Mouse (Mus musculus) fibroblast of lung, adult 2 months (primary cell): Measurements from ENCODE around the gene Map7d3.

Experiments
- DNase-seq: peaks from one replicate; pipeline ENCODE4 v3.0.0-alpha.2; 2011; ENCODE audit warnings: low read depth

The Map7d3 gene

GRCm38 (mm10) chrX:56821765-56822603 lies at the start of gene Map7d3:
TSS of gene Map7d3 (minus strand) at chrX:56822326.
- no peak for DNase-seq

GRCm38 (mm10) chrX:56869863-56870262 lies 47.7 kb upstream of the Map7d3 start, which contains the start of gene Adgrg4:
TSS of gene Adgrg4 (plus strand) at chrX:56870163.
- DNase-seq, result no peak

DNA sequence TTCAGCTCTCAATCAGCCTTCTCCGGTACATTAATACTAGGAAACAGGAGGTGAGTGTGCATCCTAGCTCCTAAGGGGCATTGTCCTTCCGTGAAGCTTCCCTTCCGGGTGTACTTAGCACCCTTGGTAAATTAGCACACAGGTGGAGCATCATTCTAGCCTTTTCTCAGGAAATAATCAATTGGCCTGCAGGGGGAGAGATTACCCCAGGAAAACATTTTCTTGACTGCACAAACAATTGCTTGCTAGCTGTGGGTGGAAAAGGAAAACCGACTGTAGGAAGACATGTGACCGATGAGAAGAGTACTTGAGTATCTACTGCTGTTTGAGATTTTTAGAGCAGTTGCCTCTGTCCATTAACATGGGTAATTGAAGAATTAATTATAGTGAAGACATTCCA lies 19.1 kb upstream of the Map7d3 start:
- DNase-seq, result no peak

DNA sequence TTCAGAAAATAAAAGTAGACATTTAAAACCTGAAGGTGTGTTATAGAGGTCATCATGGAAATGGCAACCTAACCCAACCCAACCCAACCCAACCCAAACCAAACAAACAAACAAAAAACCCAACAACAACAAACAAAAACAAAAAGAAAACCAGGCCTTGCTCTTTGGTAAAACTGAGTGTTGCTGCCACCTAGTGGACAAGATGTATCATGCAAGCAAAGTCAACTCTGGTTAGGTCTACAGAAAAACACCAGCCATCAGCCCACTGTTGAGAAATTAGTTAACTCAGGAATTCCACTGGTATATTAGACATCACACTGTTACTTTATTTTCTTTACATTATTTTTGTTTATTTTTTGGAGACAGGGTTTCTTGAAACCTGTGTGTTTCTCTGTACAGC lies 17.2 kb upstream of the Map7d3 start:
- no peak for DNase-seq

- DNase-seq, result no peak
These were observed 13.7 kb upstream of the Map7d3 start for GRCm38 (mm10) chrX:56835842-56836241.

GRCm38 (mm10) chrX:56827492-56827891 lies 5.4 kb upstream of the Map7d3 start:
- DNase-seq, result no peak

GRCm38 (mm10) chrX:56791268-56791667 lies 30.9 kb downstream of the Map7d3 start:
- DNase-seq, result no peak

DNA sequence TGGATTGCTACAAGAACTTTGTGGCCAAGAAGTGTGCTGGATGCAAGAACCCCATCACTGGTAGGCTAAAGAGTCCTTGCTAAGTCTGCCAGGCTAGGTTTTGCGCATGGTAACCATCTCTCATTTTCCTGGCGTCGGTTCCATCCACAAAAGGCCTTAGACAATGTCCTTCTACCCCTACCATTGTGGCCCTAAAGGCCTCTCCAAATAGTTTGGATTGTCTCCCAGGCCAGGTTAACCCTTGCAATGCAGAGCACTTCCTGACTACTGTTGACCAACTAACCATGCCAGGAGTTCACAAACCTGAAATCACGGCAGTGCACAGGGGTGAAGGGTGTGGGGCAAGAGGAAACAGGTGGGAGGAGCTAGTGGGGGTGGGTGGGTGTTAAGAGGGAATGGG lies 31.5 kb downstream of the Map7d3 start:
- DNase-seq, result no peak

GRCm38 (mm10) chrX:56787486-56787885 lies 34.6 kb downstream of the Map7d3 start:
- DNase-seq, result no peak

- peak; percentile 72 for DNase-seq
These were observed 35.7 kb downstream of the Map7d3 start for GRCm38 (mm10) chrX:56786281-56787061.

- no peak for DNase-seq
These were observed 48.8 kb downstream of the Map7d3 start for GRCm38 (mm10) chrX:56773329-56773728.

DNA sequence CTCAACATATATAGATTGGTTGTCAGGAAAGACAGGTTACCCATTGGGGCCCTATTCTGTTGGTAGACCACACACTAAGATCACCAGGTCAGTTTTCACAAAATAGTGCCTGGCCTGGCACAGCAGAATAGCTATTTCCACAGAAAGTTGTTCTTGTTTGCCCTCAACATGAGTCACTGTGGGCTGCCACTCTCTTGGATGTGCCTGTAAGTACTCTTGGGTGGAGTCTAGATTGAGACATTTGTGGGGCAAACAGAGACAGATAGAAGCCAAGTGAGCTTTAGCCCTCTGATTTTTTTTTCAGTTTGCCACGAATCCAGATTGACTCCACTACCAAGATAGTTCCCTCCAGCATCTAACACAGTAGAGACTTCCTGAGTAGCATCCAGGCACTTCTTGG lies 50.4 kb downstream of the Map7d3 start:
- no peak for DNase-seq

GRCm38 (mm10) chrX:56769838-56770237 lies 52.3 kb downstream of the Map7d3 start:
- DNase-seq, result no peak

- no peak for DNase-seq
These were observed 61.8 kb downstream of the Map7d3 start for GRCm38 (mm10) chrX:56760257-56760760.

DNA sequence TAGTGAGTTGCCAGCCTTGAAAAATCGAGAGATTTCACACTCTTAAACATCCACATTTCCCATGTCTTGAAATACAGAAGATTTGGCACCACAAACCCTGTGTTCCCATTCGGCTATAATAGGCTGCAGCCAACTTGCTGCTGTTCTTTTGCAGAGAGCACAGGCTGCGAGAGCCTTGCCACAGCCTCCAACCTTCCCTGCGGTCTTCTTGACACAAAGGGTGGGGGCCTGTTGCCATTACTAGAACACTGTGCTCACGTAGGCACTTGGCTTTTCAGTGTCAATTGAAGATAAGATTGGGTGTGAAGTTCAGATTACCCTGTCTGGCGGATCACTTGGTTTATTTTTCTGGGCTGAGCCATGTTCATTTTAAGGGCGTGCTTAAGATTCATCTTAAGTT lies 65.8 kb downstream of the Map7d3 start:
- DNase-seq, result no peak

DNA sequence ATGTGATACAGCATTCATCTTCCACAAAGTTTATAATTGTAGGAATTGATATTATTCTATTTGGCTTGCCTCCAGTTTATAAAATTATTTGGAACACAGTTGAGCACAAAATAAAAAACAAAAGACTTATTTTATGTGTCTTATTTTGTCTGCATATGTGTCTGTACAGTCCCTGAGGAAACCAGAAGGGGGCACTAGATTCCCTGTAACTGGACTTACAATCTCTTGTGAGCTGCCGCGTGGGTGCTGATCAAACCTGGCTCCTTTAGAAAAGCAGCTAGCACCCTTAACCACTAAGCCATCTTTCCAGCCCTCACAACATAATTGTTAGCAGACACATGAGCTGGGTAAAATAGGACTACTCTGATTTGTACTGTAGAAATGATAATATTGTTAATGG lies 66.5 kb downstream of the Map7d3 start:
- no peak for DNase-seq

- DNase-seq, result no peak
These were observed 68.5 kb downstream of the Map7d3 start for GRCm38 (mm10) chrX:56753317-56754289.

DNA sequence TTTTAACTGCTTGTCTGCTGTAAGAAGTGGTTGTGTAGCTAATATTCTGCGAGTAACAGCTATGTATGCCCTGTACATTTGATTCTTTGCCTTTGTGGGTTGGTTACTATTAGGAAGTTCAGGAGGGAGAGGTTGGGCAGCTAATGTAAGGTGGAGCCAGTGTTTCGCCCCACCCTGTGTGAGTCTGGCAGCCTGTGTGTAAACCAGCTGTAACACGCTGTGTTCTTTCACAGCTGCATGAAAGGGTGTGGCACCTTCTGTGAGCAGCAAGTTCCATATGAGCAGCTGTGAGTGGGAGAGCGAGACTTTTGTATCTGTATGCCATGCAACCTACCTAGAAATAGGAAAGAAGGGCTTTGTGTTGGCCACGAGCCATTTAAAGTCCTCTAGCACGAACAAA lies 70.0 kb downstream of the Map7d3 start:
- DNase-seq, result no peak

DNA sequence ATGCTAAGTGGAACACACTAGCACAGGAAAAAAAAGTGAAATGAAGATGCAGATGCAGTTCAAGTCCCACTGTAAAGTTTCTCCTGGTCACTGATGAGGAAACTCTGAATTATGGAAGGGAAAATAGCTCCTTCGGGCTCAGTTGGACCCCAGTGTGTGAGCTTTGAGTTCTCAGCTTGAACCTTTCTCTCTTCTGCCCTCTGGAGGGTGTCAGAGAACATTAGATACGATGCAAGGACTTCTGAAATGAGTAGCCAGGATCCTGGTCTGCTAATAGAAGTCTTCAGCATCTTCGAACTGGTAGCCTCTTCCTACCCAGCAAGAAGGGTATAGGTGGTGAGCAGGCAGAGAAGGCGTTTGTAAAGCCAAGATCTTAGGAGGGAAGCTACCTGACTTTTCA lies 70.6 kb downstream of the Map7d3 start:
- DNase-seq, result no peak
